Mouse (Mus musculus): ENCODE results near the gene Usp48. TPM values are rescaled to one million over a fixed set of nuclear protein-coding genes. Genes with fewer than 3 reads are reported as not detected.

Usp48 gene
- polyA plus RNA-seq, 1 experiment from 2014 or later: 86.4 TPM

- no peak overlapping the region for H3K27ac ChIP-seq (ENCODE audit: low read depth, low read length)
- H3K9ac ChIP-seq (ENCODE audit: low read length): no peak overlapping the region
- 78% methylated on average over 2 of the region's 2 CpGs for WGBS
- no peaks in the 10 kb centered on the region for H3K9me3 ChIP-seq (ENCODE audit: control insufficient read depth, low read length)
- DNase-seq (ENCODE audit: low spot score) (no peak), ATAC-seq (replicated peaks; ENCODE audit: low FRiP score) (no peak)
- peaks cover 14% of the 10 kb centered on the region for H3K4me1 ChIP-seq (replicated peaks; ENCODE audit: control insufficient read depth, insufficient read depth, low read length)
- H3K4me3 ChIP-seq (ENCODE audit: low read depth, low read length): no peak overlapping the region
- H3K27me3 ChIP-seq (ENCODE audit: control insufficient read depth, insufficient read depth, low read length): peaks cover 21% of the 10 kb centered on the region
- H3K4me2 ChIP-seq (ENCODE audit: low read depth, low read length, severe bottlenecking): no peak overlapping the region
- no peaks in the 10 kb centered on the region for H3K36me3 ChIP-seq (ENCODE audit: control insufficient read depth, insufficient read depth, low read length)
Measured at GRCm38 (mm10) chr4:137679979-137680550, 86.5 kb downstream of the Usp48 start.

- Histone ChIP-seq H3K4me2 (ENCODE audit: low read depth, low read length, severe bottlenecking) (no peak overlapping the region), H3K36me3 (ENCODE audit: control insufficient read depth, insufficient read depth, low read length) (no peaks in the 10 kb centered on the region), H3K9me3 (ENCODE audit: control insufficient read depth, low read length) (no peaks in the 10 kb centered on the region), H3K4me1 (replicated peaks; ENCODE audit: control insufficient read depth, insufficient read depth, low read length) (peaks cover 15% of the 10 kb centered on the region), H3K4me3 (ENCODE audit: low read depth, low read length) (no peak overlapping the region), H3K27me3 (ENCODE audit: control insufficient read depth, insufficient read depth, low read length) (peaks cover 21% of the 10 kb centered on the region), H3K27ac (ENCODE audit: low read depth, low read length) (no peak overlapping the region), H3K9ac (ENCODE audit: low read length) (no peak overlapping the region)
- ATAC-seq (replicated peaks; ENCODE audit: low FRiP score) (no peak), DNase-seq (ENCODE audit: low spot score) (no peak)
- WGBS: 33% methylated on average over 7 of the region's 7 CpGs
Measured at GRCm38 (mm10) chr4:137680721-137681120, 87.2 kb downstream of the Usp48 start.

GRCm38 (mm10) chr4:137681408-137682104 is 88.0 kb downstream of the Usp48 start:
- peak overlapping the region; percentile 80 for H3K4me2 ChIP-seq (ENCODE audit: low read depth, low read length, severe bottlenecking)
- no peaks in the 10 kb centered on the region for H3K9me3 ChIP-seq (ENCODE audit: control insufficient read depth, low read length)
- peak overlapping the region; percentile 28 for H3K4me3 ChIP-seq (ENCODE audit: low read depth, low read length)
- WGBS: 8% methylated on average over 50 of the region's 52 CpGs
- no peaks in the 10 kb centered on the region for H3K36me3 ChIP-seq (ENCODE audit: control insufficient read depth, insufficient read depth, low read length)
- H3K4me1 ChIP-seq (replicated peaks; ENCODE audit: control insufficient read depth, insufficient read depth, low read length): peaks cover 16% of the 10 kb centered on the region
- ATAC-seq (replicated peaks; ENCODE audit: low FRiP score) (0 out of 2 replicates have a peak, but pooled peaks have one; percentile 47), DNase-seq (ENCODE audit: low spot score) (peak; percentile 69)
- peak overlapping the region; percentile 41 for H3K9ac ChIP-seq (ENCODE audit: low read length)
- peaks cover 21% of the 10 kb centered on the region for H3K27me3 ChIP-seq (ENCODE audit: control insufficient read depth, insufficient read depth, low read length)
- H3K27ac ChIP-seq (ENCODE audit: low read depth, low read length): no peak overlapping the region

GRCm38 (mm10) chr4:137682961-137683453 is 89.5 kb downstream of the Usp48 start:
- DNase-seq (ENCODE audit: low spot score): no peak
- Histone ChIP-seq H3K9ac (ENCODE audit: low read length) (no peak overlapping the region), H3K27me3 (ENCODE audit: control insufficient read depth, insufficient read depth, low read length) (peaks cover 21% of the 10 kb centered on the region), H3K36me3 (ENCODE audit: control insufficient read depth, insufficient read depth, low read length) (no peaks in the 10 kb centered on the region), H3K9me3 (ENCODE audit: control insufficient read depth, low read length) (no peaks in the 10 kb centered on the region), H3K4me2 (ENCODE audit: low read depth, low read length, severe bottlenecking) (no peak overlapping the region), H3K4me3 (ENCODE audit: low read depth, low read length) (no peak overlapping the region), H3K27ac (ENCODE audit: low read depth, low read length) (no peak overlapping the region), H3K4me1 (replicated peaks; ENCODE audit: control insufficient read depth, insufficient read depth, low read length) (peaks cover 16% of the 10 kb centered on the region)
- WGBS: 46% methylated on average over 7 of the region's 7 CpGs
- ATAC-seq (replicated peaks; ENCODE audit: low FRiP score): no peak; the same call in 1 of the 2 replicates

- no peak overlapping the region for H3K27ac ChIP-seq (ENCODE audit: low read depth, low read length)
- no peak overlapping the region for H3K9ac ChIP-seq (ENCODE audit: low read length)
- no peaks in the 10 kb centered on the region for H3K36me3 ChIP-seq (ENCODE audit: control insufficient read depth, insufficient read depth, low read length)
- WGBS: 33% methylated on average over 9 of the region's 9 CpGs
- H3K27me3 ChIP-seq (ENCODE audit: control insufficient read depth, insufficient read depth, low read length): peaks cover 21% of the 10 kb centered on the region
- no peak overlapping the region for H3K4me2 ChIP-seq (ENCODE audit: low read depth, low read length, severe bottlenecking)
- ATAC-seq (replicated peaks; ENCODE audit: low FRiP score) (no peak), DNase-seq (ENCODE audit: low spot score) (no peak)
- no peaks in the 10 kb centered on the region for H3K9me3 ChIP-seq (ENCODE audit: control insufficient read depth, low read length)
- no peak overlapping the region for H3K4me3 ChIP-seq (ENCODE audit: low read depth, low read length)
- H3K4me1 ChIP-seq (replicated peaks; ENCODE audit: control insufficient read depth, insufficient read depth, low read length): peaks cover 16% of the 10 kb centered on the region
Measured at GRCm38 (mm10) chr4:137684830-137685343, 91.3 kb downstream of the Usp48 start.

GRCm38 (mm10) chr4:137686303-137686702 is 92.7 kb downstream of the Usp48 start:
- Histone ChIP-seq H3K9me3 (ENCODE audit: control insufficient read depth, low read length) (no peaks in the 10 kb centered on the region), H3K36me3 (ENCODE audit: control insufficient read depth, insufficient read depth, low read length) (no peaks in the 10 kb centered on the region), H3K4me1 (replicated peaks; ENCODE audit: control insufficient read depth, insufficient read depth, low read length) (peaks cover 9% of the 10 kb centered on the region), H3K27ac (ENCODE audit: low read depth, low read length) (no peak overlapping the region), H3K4me3 (ENCODE audit: low read depth, low read length) (no peak overlapping the region), H3K27me3 (ENCODE audit: control insufficient read depth, insufficient read depth, low read length) (peaks cover 12% of the 10 kb centered on the region), H3K9ac (ENCODE audit: low read length) (no peak overlapping the region), H3K4me2 (ENCODE audit: low read depth, low read length, severe bottlenecking) (no peak overlapping the region)
- WGBS: 82% methylated on average over 5 of the region's 5 CpGs
- DNase-seq (ENCODE audit: low spot score) (no peak), ATAC-seq (replicated peaks; ENCODE audit: low FRiP score) (no peak)

GRCm38 (mm10) chr4:137687234-137687825 is 93.8 kb downstream of the Usp48 start:
- H3K27ac ChIP-seq (ENCODE audit: low read depth, low read length): no peak overlapping the region
- 0 out of 2 replicates have a peak, but pooled peaks cover 4% of the 10 kb centered on the region for H3K4me1 ChIP-seq (replicated peaks; ENCODE audit: control insufficient read depth, insufficient read depth, low read length)
- ATAC-seq (replicated peaks; ENCODE audit: low FRiP score): no peak
- H3K27me3 ChIP-seq (ENCODE audit: control insufficient read depth, insufficient read depth, low read length): peaks cover 2% of the 10 kb centered on the region
- H3K9ac ChIP-seq (ENCODE audit: low read length): no peak overlapping the region
- no peaks in the 10 kb centered on the region for H3K36me3 ChIP-seq (ENCODE audit: control insufficient read depth, insufficient read depth, low read length)
- H3K4me2 ChIP-seq (ENCODE audit: low read depth, low read length, severe bottlenecking): no peak overlapping the region
- 82% methylated on average over 14 of the region's 14 CpGs for WGBS
- H3K4me3 ChIP-seq (ENCODE audit: low read depth, low read length): no peak overlapping the region
- no peaks in the 10 kb centered on the region for H3K9me3 ChIP-seq (ENCODE audit: control insufficient read depth, low read length)
- DNase-seq (ENCODE audit: low spot score): no peak

GRCm38 (mm10) chr4:137692107-137692902 is 98.8 kb downstream of the Usp48 start:
- ATAC-seq (replicated peaks; ENCODE audit: low FRiP score) (no peak), DNase-seq (ENCODE audit: low spot score) (no peak)
- no peak overlapping the region for H3K4me3 ChIP-seq (ENCODE audit: low read depth, low read length)
- no peak overlapping the region for H3K4me2 ChIP-seq (ENCODE audit: low read depth, low read length, severe bottlenecking)
- H3K27ac ChIP-seq (ENCODE audit: low read depth, low read length): no peak overlapping the region
- H3K36me3 ChIP-seq (ENCODE audit: control insufficient read depth, insufficient read depth, low read length): no peaks in the 10 kb centered on the region
- no peaks in the 10 kb centered on the region for H3K27me3 ChIP-seq (ENCODE audit: control insufficient read depth, insufficient read depth, low read length)
- 85% methylated on average over 10 of the region's 10 CpGs for WGBS
- H3K9ac ChIP-seq (ENCODE audit: low read length): no peak overlapping the region
- no peaks in the 10 kb centered on the region for H3K4me1 ChIP-seq (replicated peaks; ENCODE audit: control insufficient read depth, insufficient read depth, low read length)
- no peaks in the 10 kb centered on the region for H3K9me3 ChIP-seq (ENCODE audit: control insufficient read depth, low read length)
